Mouse (Mus musculus) liver, postnatal 0 days (tissue): ENCODE measurements around the gene Bcdin3d.

ENCODE experiments used
- CTCF ChIP-seq: sonication (generic); IDR thresholded peaks from 2 replicates; pipeline ENCODE4 v1.5.1; 2016; ENCODE audit warnings: antibody characterized with exemption, low read depth
- EP300 ChIP-seq: IDR thresholded peaks from 2 replicates; pipeline ENCODE4 v1.6.1; 2016; ENCODE audit warnings: antibody characterized with exemption, low read depth, mild to moderate bottlenecking

DNA sequence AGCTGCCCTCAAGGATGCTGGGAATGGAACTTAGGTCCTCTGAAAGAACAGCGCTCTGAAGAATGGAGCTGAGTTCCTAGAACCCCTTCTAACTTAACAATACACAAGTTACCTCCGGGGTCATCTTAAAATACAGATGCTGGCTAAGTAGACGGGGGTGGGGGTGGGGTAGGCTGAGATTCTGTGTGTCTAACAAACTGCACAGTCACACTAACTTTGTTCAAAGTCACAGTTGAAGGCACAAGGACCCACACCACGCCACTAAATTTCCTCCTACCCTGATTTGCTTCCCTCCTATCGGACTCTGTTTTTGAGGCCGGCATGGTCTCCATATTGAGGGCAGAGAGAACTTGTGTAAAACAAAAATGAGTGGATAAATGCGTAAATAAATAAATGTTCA is 1.6 kb downstream of the Bcdin3d start:
- TF ChIP-seq CTCF: no peak
- TF ChIP-seq EP300: no peak
